Mouse (Mus musculus) forebrain, postnatal 0 days (tissue): ENCODE measurements around the gene Skap1. TPM values are rescaled to one million over a fixed set of nuclear protein-coding genes. Genes with fewer than 3 reads are reported as not detected.
A peak's percentile ranks its signal among the peaks of the same experiment; 100 is the strongest.

Source experiments
- ATAC-seq: fragments of 200-750 bp; cut with Nextera tagmentation; 2 replicates; pipeline ENCODE4 v1.8.0; 2017; ENCODE audit warnings: mild to moderate bottlenecking, moderate library complexity
- DNase-seq: peaks from one replicate; pipeline ENCODE4 v3.0.0-alpha.2; 2015
- H3K27ac ChIP-seq: fragments of 300-500 bp; sonication (generic); 2 replicates; pipeline ENCODE4 v1.5.1; 2014; ENCODE audit warnings: low read depth, mild to moderate bottlenecking, antibody characterized with exemption, low read length, moderate library complexity, mixed read lengths
- H3K27me3 ChIP-seq: fragments of 300-500 bp; sonication (generic); 2 replicates; pipeline ENCODE4 v1.6.1; 2014; ENCODE audit warnings: mild to moderate bottlenecking, low read length, mixed read lengths; ENCODE audit not compliant: insufficient read depth
- H3K36me3 ChIP-seq: fragments of 300-500 bp; sonication (generic); 2 replicates; pipeline ENCODE4 v1.6.1; 2014; ENCODE audit warnings: mild to moderate bottlenecking, moderate library complexity; ENCODE audit not compliant: insufficient read depth
- H3K4me1 ChIP-seq: fragments of 300-500 bp; sonication (generic); 2 replicates; pipeline ENCODE4 v1.6.1; 2014; ENCODE audit warnings: antibody characterized with exemption; ENCODE audit not compliant: insufficient read depth
- H3K4me2 ChIP-seq: fragments of 300-500 bp; sonication (generic); 2 replicates; pipeline ENCODE4 v1.6.1; 2014; ENCODE audit warnings: low read depth, mild to moderate bottlenecking, moderate library complexity
- H3K4me3 ChIP-seq: fragments of 300-500 bp; sonication (generic); 2 replicates; pipeline ENCODE4 v1.5.1; 2014; ENCODE audit warnings: low read depth, low read length, mixed read lengths
- H3K9ac ChIP-seq: fragments of 300-500 bp; sonication (generic); 2 replicates; pipeline ENCODE4 v1.6.1; 2014; ENCODE audit warnings: mild to moderate bottlenecking
- H3K9me3 ChIP-seq: fragments of 300-500 bp; sonication (generic); 2 replicates; pipeline ENCODE4 v1.6.1; 2016; ENCODE audit warnings: low read length
- CTCF ChIP-seq: sonication (generic); IDR thresholded peaks from 2 replicates; pipeline ENCODE4 v1.5.1; 2016; ENCODE audit warnings: antibody characterized with exemption, control low read depth, low read depth
- WGBS: fragments of 180-500 bp; shearing (Covaris S2); extraction: QIAGEN DNeasy Blood & Tissue Kit; methylation state at CpG from one replicate; pipeline ENCODE4 v1.1.7; 2014; 5-methylcytosine and 5-hydroxymethylcytosine counted together
- polyA plus RNA-seq: library from polyadenylated mRNA; unstranded; fragments of >200 nt; fragmentation: Nextera tagmentation; extraction: Ambion mirVana; gene quantifications from 2 replicates; pipeline ENCODE4 v1.2.1, GENCODE M21; 2015
- total RNA-seq: library from RNA; depleted of rRNA; stranded (reverse); fragments of >200 nt; gene quantifications from 2 replicates; pipeline ENCODE4 v1.2.3, GENCODE M21; 2014

The Skap1 gene
- total and polyA plus RNA-seq, 2 experiments from 2014 or later: 1.6 to 3.7 TPM

- ATAC-seq (peak; percentile 45), DNase-seq (no peak)
- no peak overlapping the region for H3K9ac ChIP-seq
- WGBS: 79% methylated on average over 5 of the region's 5 CpGs
- no peak overlapping the region for H3K4me3 ChIP-seq
- H3K27me3 ChIP-seq: no peaks in the 10 kb centered on the region
- no peaks in the 10 kb centered on the region for H3K9me3 ChIP-seq
- no peaks in the 10 kb centered on the region; the same call in 1 of the 2 replicates for H3K4me1 ChIP-seq
- H3K36me3 ChIP-seq: no peaks in the 10 kb centered on the region
- H3K27ac ChIP-seq: no peak overlapping the region
- TF ChIP-seq CTCF: no peak
- no peak overlapping the region for H3K4me2 ChIP-seq
These were observed 227.9 kb downstream of the Skap1 start for GRCm38 (mm10) chr11:96692250-96692649.

GRCm38 (mm10) chr11:96693360-96693759, 229.0 kb downstream of the Skap1 start:
- no peak for TF ChIP-seq CTCF

GRCm38 (mm10) chr11:96694774-96695173, 230.4 kb downstream of the Skap1 start:
- no peaks in the 10 kb centered on the region for H3K36me3 ChIP-seq
- no peak for TF ChIP-seq CTCF
- no peak overlapping the region for H3K9ac ChIP-seq
- no peak for DNase-seq
- no peak overlapping the region for H3K4me2 ChIP-seq
- no peak overlapping the region for H3K4me3 ChIP-seq
- no peak overlapping the region for H3K27ac ChIP-seq
- ATAC-seq: no peak
- no peaks in the 10 kb centered on the region; the same call in 1 of the 2 replicates for H3K4me1 ChIP-seq
- WGBS: 59% methylated on average over 12 of the region's 12 CpGs
- no peaks in the 10 kb centered on the region for H3K27me3 ChIP-seq
- H3K9me3 ChIP-seq: no peaks in the 10 kb centered on the region

More at GRCm38 (mm10) chr11:96693360-96693759, 229.0 kb downstream of the Skap1 start:
- DNase-seq: no peak
- no peaks in the 10 kb centered on the region for H3K27me3 ChIP-seq
- H3K9me3 ChIP-seq: no peaks in the 10 kb centered on the region
- WGBS: 96% methylated on average over 11 of the region's 11 CpGs
- H3K4me2 ChIP-seq: no peak overlapping the region
- H3K4me1 ChIP-seq: no peaks in the 10 kb centered on the region; the same call in 1 of the 2 replicates
- H3K27ac ChIP-seq: no peak overlapping the region
- H3K36me3 ChIP-seq: no peaks in the 10 kb centered on the region
- no peak for ATAC-seq
- H3K9ac ChIP-seq: no peak overlapping the region
- no peak overlapping the region for H3K4me3 ChIP-seq

GRCm38 (mm10) chr11:96696168-96696727, 231.9 kb downstream of the Skap1 start:
- Histone ChIP-seq H3K36me3 (no peaks in the 10 kb centered on the region), H3K9ac (no peak overlapping the region), H3K27ac (no peak overlapping the region), H3K9me3 (no peaks in the 10 kb centered on the region), H3K27me3 (no peaks in the 10 kb centered on the region), H3K4me3 (no peak overlapping the region), H3K4me1 (no peaks in the 10 kb centered on the region; the same call in 1 of the 2 replicates), H3K4me2 (no peak overlapping the region)
- no peak for TF ChIP-seq CTCF
- ATAC-seq: no peak
- 42% methylated on average over 15 of the region's 15 CpGs for WGBS
- DNase-seq: no peak

- Histone ChIP-seq H3K27ac (no peak overlapping the region), H3K36me3 (no peaks in the 10 kb centered on the region), H3K27me3 (no peaks in the 10 kb centered on the region), H3K4me1 (no peaks in the 10 kb centered on the region; the same call in 1 of the 2 replicates), H3K4me3 (no peak overlapping the region), H3K4me2 (no peak overlapping the region), H3K9ac (no peak overlapping the region), H3K9me3 (no peaks in the 10 kb centered on the region)
- DNase-seq (no peak), ATAC-seq (no peak)
- WGBS: 30% methylated on average over 7 of the region's 7 CpGs
- TF ChIP-seq CTCF: no peak
These were observed 232.6 kb downstream of the Skap1 start for GRCm38 (mm10) chr11:96696842-96697455.

- DNase-seq (no peak), ATAC-seq (no peak)
- Histone ChIP-seq H3K9me3 (no peaks in the 10 kb centered on the region), H3K27ac (no peak overlapping the region), H3K9ac (no peak overlapping the region), H3K36me3 (no peaks in the 10 kb centered on the region), H3K4me2 (no peak overlapping the region), H3K27me3 (no peaks in the 10 kb centered on the region), H3K4me3 (no peak overlapping the region), H3K4me1 (no peaks in the 10 kb centered on the region; the same call in 1 of the 2 replicates)
- 82% methylated on average over 4 of the region's 4 CpGs for WGBS
- TF ChIP-seq CTCF: no peak
These were observed 233.1 kb downstream of the Skap1 start for GRCm38 (mm10) chr11:96697467-96697866.

GRCm38 (mm10) chr11:96703813-96704212, 239.4 kb downstream of the Skap1 start:
- no peak overlapping the region for H3K4me3 ChIP-seq
- no peak overlapping the region for H3K4me2 ChIP-seq
- H3K9ac ChIP-seq: no peak overlapping the region
- H3K4me1 ChIP-seq: no peaks in the 10 kb centered on the region
- TF ChIP-seq CTCF: no peak
- DNase-seq (no peak), ATAC-seq (no peak)
- WGBS: 83% methylated on average over 8 of the region's 8 CpGs
- no peak overlapping the region for H3K27ac ChIP-seq
- H3K9me3 ChIP-seq: no peaks in the 10 kb centered on the region
- H3K36me3 ChIP-seq: no peaks in the 10 kb centered on the region
- H3K27me3 ChIP-seq: no peaks in the 10 kb centered on the region
